Mouse (Mus musculus): ENCODE results near the gene Atp9a.
A peak's percentile ranks its signal among the peaks of the same experiment; 100 is the strongest.

Gene Atp9a

GRCm38 (mm10) chr2:168634881-168635280 is 107.3 kb downstream of the Atp9a start:
- DNase-seq = no peak

GRCm38 (mm10) chr2:168633301-168633816 is 108.8 kb downstream of the Atp9a start:
- no peak for DNase-seq

GRCm38 (mm10) chr2:168632543-168632942 is 109.7 kb downstream of the Atp9a start:
- no peak for DNase-seq

GRCm38 (mm10) chr2:168628787-168629186 is 113.4 kb downstream of the Atp9a start:
- DNase-seq = peak; percentile 90 to 91

- DNase-seq = peak in 1 of 2 experiments; percentile 6
Measured at GRCm38 (mm10) chr2:168627829-168628770, 114.1 kb downstream of the Atp9a start.

GRCm38 (mm10) chr2:168626385-168626784 is 115.8 kb downstream of the Atp9a start:
- DNase-seq = no peak

- no peak for DNase-seq
Measured at GRCm38 (mm10) chr2:168625091-168625490, 117.1 kb downstream of the Atp9a start.

GRCm38 (mm10) chr2:168621111-168621802 is 121.0 kb downstream of the Atp9a start:
- DNase-seq = no peak

GRCm38 (mm10) chr2:168618205-168618717 is 123.9 kb downstream of the Atp9a start:
- DNase-seq = no peak

GRCm38 (mm10) chr2:168615160-168615559 is 127.0 kb downstream of the Atp9a start:
- no peak for DNase-seq

GRCm38 (mm10) chr2:168614170-168614872 is 127.9 kb downstream of the Atp9a start:
- DNase-seq = no peak

GRCm38 (mm10) chr2:168613092-168613880 is 128.9 kb downstream of the Atp9a start:
- no peak for DNase-seq

GRCm38 (mm10) chr2:168610941-168611340 is 131.3 kb downstream of the Atp9a start:
- no peak for DNase-seq

GRCm38 (mm10) chr2:168609653-168610248 is 132.5 kb downstream of the Atp9a start:
- no peak for DNase-seq

- DNase-seq = no peak
Measured at GRCm38 (mm10) chr2:168608125-168608564, 134.1 kb downstream of the Atp9a start.

GRCm38 (mm10) chr2:168604655-168605070 is 137.5 kb downstream of the Atp9a start:
- DNase-seq = no peak

GRCm38 (mm10) chr2:168602387-168602741 is 139.8 kb downstream of the Atp9a start:
- no peak for DNase-seq

GRCm38 (mm10) chr2:168601491-168602386 is 140.5 kb downstream of the Atp9a start, which contains the start of gene Nfatc2:
Gene Nfatc2, minus strand, starts transcription at chr2:168601657.
- DNase-seq = peak in 1 of 2 experiments; percentile 6

GRCm38 (mm10) chr2:168600750-168601490 is 141.3 kb downstream of the Atp9a start:
- DNase-seq = peak; percentile 7 to 17

Data from B cell, adult 2 months (primary cell).